Mouse (Mus musculus) liver, postnatal 0 days (tissue): ENCODE results near the gene Cav3.

Experiments
- CTCF ChIP-seq: sonication (generic); IDR thresholded peaks from 2 replicates; pipeline ENCODE4 v1.5.1; 2016; ENCODE audit warnings: antibody characterized with exemption, low read depth
- EP300 ChIP-seq: IDR thresholded peaks from 2 replicates; pipeline ENCODE4 v1.6.1; 2016; ENCODE audit warnings: antibody characterized with exemption, low read depth, mild to moderate bottlenecking

GRCm38 (mm10) chr6:112497456-112497855 is 38.2 kb downstream of the Cav3 start:
- no peak for TF ChIP-seq CTCF
- TF ChIP-seq EP300, result no peak
